Mouse (Mus musculus) colon, adult 2 months (tissue): ENCODE results near the gene Igfbp6. TPM values are rescaled to one million over a fixed set of nuclear protein-coding genes. Genes with fewer than 3 reads are reported as not detected.

ENCODE experiments used
- polyA plus RNA-seq: library from polyadenylated mRNA; depleted of rRNA; stranded (reverse); fragments of >200 nt; gene quantifications from 2 replicates; pipeline ENCODE4 v1.2.3, GENCODE M21; 2012; rRNA removed

Igfbp6 gene
- 69.3 and 84.3 TPM in 2 replicates for polyA plus RNA-seq

GRCm38 (mm10) chr15:102144274-102144711, at the start of gene Igfbp6:
Igfbp6 (plus strand) TSS chr15:102144362.

GRCm38 (mm10) chr15:102100161-102100981, 43.8 kb upstream of the Igfbp6 start, which contains the start of gene Tns2:
Tns2 (plus strand) TSS chr15:102100413.

DNA sequence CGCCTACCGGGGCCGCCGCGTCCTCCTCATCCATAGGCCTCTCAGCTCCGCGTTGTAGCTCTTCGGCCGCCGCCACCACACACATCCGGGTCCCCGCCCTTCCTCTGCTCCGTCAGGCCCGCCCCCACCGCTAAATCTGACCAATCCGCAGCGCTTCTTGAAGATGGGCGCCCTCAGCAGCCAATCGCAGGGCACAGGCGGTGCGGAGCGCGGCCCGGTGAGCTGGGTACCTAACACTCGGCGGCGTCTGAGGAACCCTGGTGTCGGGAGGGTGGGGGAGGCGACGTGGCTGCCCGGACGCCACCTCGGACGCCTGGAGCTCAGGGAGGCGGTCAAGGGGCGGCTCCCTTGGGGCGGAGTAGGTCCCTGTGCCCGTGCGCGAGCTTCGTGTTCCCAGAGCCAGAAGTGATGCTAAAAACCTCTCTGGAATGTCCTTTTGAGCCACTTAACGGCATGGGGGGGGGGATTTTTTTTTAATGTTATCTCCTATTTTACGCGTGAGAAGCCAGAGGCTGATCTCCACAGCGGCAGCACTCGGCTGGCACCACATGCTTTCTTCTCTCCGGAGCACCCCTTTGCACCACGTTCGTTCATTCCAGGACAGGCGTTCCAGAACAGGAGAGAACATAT, 7.9 kb upstream of the Igfbp6 start, which contains the start of gene Spryd3:
Spryd3 (minus strand) TSS at position 106 of the 630 bp plus-strand sequence.

GRCm38 (mm10) chr15:102150301-102151135, 6.4 kb downstream of the Igfbp6 start, which contains the start of gene Soat2:
Soat2 (plus strand) TSS chr15:102150526.

Other genes starting within 250 kb of the Igfbp6 start
- gene Krt4, start 219.6 kb upstream of the Igfbp6 start, polyA plus RNA-seq = not detected in 2 replicates
- 0.15 and 0.23 TPM in 2 replicates for gene Krt79, start 204.0 kb upstream of the Igfbp6 start, polyA plus RNA-seq
- 0.15 and 0.17 TPM in 2 replicates for gene Krt78, start 190.1 kb upstream of the Igfbp6 start, polyA plus RNA-seq
- 3,836 and 3,988 TPM in 2 replicates for gene Krt8, start 139.9 kb upstream of the Igfbp6 start, polyA plus RNA-seq
- 353 and 412 TPM in 2 replicates for gene Krt18, start 116.2 kb upstream of the Igfbp6 start, polyA plus RNA-seq
- 58.9 and 64.5 TPM in 2 replicates for gene Eif4b, start 70.6 kb upstream of the Igfbp6 start, polyA plus RNA-seq
- gene Tns2, start 43.9 kb upstream of the Igfbp6 start, polyA plus RNA-seq = 53.3 and 67.4 TPM in 2 replicates
- 37.8 and 46.8 TPM in 2 replicates for gene Spryd3, start 8.1 kb upstream of the Igfbp6 start, polyA plus RNA-seq
- gene Soat2, start 6.2 kb downstream of the Igfbp6 start, polyA plus RNA-seq = 1.5 and 2.5 TPM in 2 replicates
- 19.4 and 21.4 TPM in 2 replicates for gene Zfp740, start 58.9 kb downstream of the Igfbp6 start, polyA plus RNA-seq
- gene Csad, start 60.4 kb downstream of the Igfbp6 start, polyA plus RNA-seq = 63.9 and 65.7 TPM in 2 replicates
- 8.9 and 9.7 TPM in 2 replicates for gene Itgb7, start 87.6 kb downstream of the Igfbp6 start, polyA plus RNA-seq
- gene Rarg, start 113.2 kb downstream of the Igfbp6 start, polyA plus RNA-seq = 25.4 and 36.2 TPM in 2 replicates
- 0.08 and 0.09 TPM in 2 replicates for gene Gm9918, start 126.2 kb downstream of the Igfbp6 start, polyA plus RNA-seq
- gene Mfsd5, start 135.1 kb downstream of the Igfbp6 start, polyA plus RNA-seq = 79.3 and 113 TPM in 2 replicates
- gene Espl1, start 151.9 kb downstream of the Igfbp6 start, polyA plus RNA-seq = 6.9 and 7.9 TPM in 2 replicates
- gene Pfdn5, start 181.8 kb downstream of the Igfbp6 start, polyA plus RNA-seq = 37.2 and 55.3 TPM in 2 replicates
- 48.5 and 54.2 TPM in 2 replicates for gene Myg1, start 187.3 kb downstream of the Igfbp6 start, polyA plus RNA-seq
- 33.2 and 35.7 TPM in 2 replicates for gene Aaas, start 206.4 kb downstream of the Igfbp6 start, polyA plus RNA-seq
- gene Sp7, start 222.8 kb downstream of the Igfbp6 start, polyA plus RNA-seq = 0.15 and 0.23 TPM in 2 replicates